Mouse (Mus musculus) midbrain, embryonic 13.5 days (tissue): ENCODE data around the gene Nfam1. TPM values are rescaled to one million over a fixed set of nuclear protein-coding genes. Genes with fewer than 3 reads are reported as not detected.
"Not testable (repeated sequence)": the region's sequence is repeated elsewhere in the genome, so short reads cannot be mapped to it uniquely, and the experiment has no call there.

Source experiments
- ATAC-seq: fragments of 200-750 bp; cut with Nextera tagmentation; 2 replicates; pipeline ENCODE4 v1.8.0; 2017; ENCODE audit warnings: mild to moderate bottlenecking, moderate TSS enrichment, moderate library complexity
- H3K27ac ChIP-seq: fragments of 300-500 bp; sonication (generic); 2 replicates; pipeline ENCODE4 v1.5.1; 2015; ENCODE audit warnings: inconsistent platforms, mild to moderate bottlenecking, moderate library complexity
- H3K27me3 ChIP-seq: fragments of 300-500 bp; sonication (generic); 2 replicates; pipeline ENCODE4 v1.6.1; 2015; ENCODE audit warnings: mild to moderate bottlenecking, inconsistent platforms
- H3K36me3 ChIP-seq: fragments of 300-500 bp; sonication (generic); 2 replicates; pipeline ENCODE4 v1.6.1; 2015; ENCODE audit warnings: mild to moderate bottlenecking, inconsistent platforms
- H3K4me1 ChIP-seq: fragments of 300-500 bp; sonication (generic); replicated peaks from 2 replicates; pipeline ENCODE4 v1.6.1; 2015; ENCODE audit warnings: inconsistent platforms
- H3K4me2 ChIP-seq: fragments of 300-500 bp; sonication (generic); replicated peaks from 2 replicates; pipeline ENCODE4 v1.6.1; 2015; ENCODE audit warnings: moderate library complexity, mild to moderate bottlenecking, inconsistent platforms
- H3K4me3 ChIP-seq: fragments of 300-500 bp; sonication (generic); replicated peaks from 2 replicates; pipeline ENCODE4 v1.5.1; 2015; ENCODE audit warnings: mild to moderate bottlenecking, inconsistent platforms
- H3K9ac ChIP-seq: fragments of 300-500 bp; sonication (generic); replicated peaks from 2 replicates; pipeline ENCODE4 v1.6.1; 2015; ENCODE audit warnings: mild to moderate bottlenecking, inconsistent platforms
- H3K9me3 ChIP-seq: fragments of 300-500 bp; sonication (generic); 2 replicates; pipeline ENCODE4 v1.6.1; 2016; ENCODE audit warnings: mild to moderate bottlenecking, inconsistent platforms
- WGBS: fragments of 180-500 bp; shearing (Covaris S2); methylation state at CpG from one replicate; pipeline ENCODE4 v1.1.7; 2015; 5-methylcytosine and 5-hydroxymethylcytosine counted together
- polyA plus RNA-seq: library from polyadenylated mRNA; unstranded; fragments of >200 nt; fragmentation: Nextera tagmentation; extraction: Ambion mirVana; gene quantifications from 2 replicates; pipeline ENCODE4 v1.2.1, GENCODE M21; 2015

The Nfam1 gene
- polyA plus RNA-seq, 1 experiment from 2014 or later, result 2.4 TPM

GRCm38 (mm10) chr15:83056378-83057083 is 23.4 kb upstream of the Nfam1 start:
- peaks cover 68% of the 10 kb centered on the region for H3K4me1 ChIP-seq

DNA sequence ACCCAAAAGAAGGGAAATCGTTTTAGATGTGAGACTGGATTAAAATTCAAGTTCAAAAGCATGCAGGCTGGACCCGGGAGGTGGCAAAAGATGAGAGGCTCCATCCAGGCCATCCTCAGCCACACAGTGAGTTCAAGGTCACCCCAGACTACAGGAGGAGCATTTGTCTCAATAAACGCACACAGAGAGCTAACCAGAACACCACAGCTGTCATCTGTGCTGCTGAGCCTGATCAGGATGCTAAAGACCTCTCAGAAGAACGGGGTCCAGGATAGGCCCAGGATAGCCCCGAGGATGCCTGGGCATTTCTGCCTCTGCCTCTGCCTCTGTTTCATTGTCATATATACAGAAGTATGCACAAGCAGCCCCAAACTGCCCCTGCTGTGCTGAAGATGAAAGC is 22.5 kb upstream of the Nfam1 start:
- ATAC-seq, result no peak
- Histone ChIP-seq H3K36me3 (no peaks in the 10 kb centered on the region), H3K27me3 (no peaks in the 10 kb centered on the region; the same call in 1 of the 2 replicates), H3K9ac (no peak overlapping the region), H3K9me3 (no peaks in the 10 kb centered on the region), H3K4me1 (peaks cover 64% of the 10 kb centered on the region), H3K4me2 (no peak overlapping the region), H3K4me3 (no peak overlapping the region), H3K27ac (peak overlapping the region; percentile 95)
- 30% methylated on average over 5 of the region's 5 CpGs for WGBS

More at GRCm38 (mm10) chr15:83056378-83057083, 23.4 kb upstream of the Nfam1 start:
- Histone ChIP-seq H3K27ac (peak overlapping the region; percentile 95), H3K27me3 (no peaks in the 10 kb centered on the region; the same call in 1 of the 2 replicates), H3K4me2 (peak overlapping the region; percentile 60), H3K36me3 (no peaks in the 10 kb centered on the region), H3K9ac (peak overlapping the region; percentile 66), H3K4me3 (peak overlapping the region; percentile 33), H3K9me3 (no peaks in the 10 kb centered on the region)
- 0% methylated on average over 29 of the region's 29 CpGs for WGBS
- peak; percentile 86 for ATAC-seq

- Histone ChIP-seq H3K4me3 (no peak overlapping the region), H3K36me3 (no peaks in the 10 kb centered on the region), H3K4me2 (no peak overlapping the region), H3K9ac (peak overlapping the region; percentile 19; the same call in 1 of the 2 replicates), H3K4me1 (peaks cover 46% of the 10 kb centered on the region), H3K27me3 (no peaks in the 10 kb centered on the region; the same call in 1 of the 2 replicates), H3K27ac (no peak overlapping the region), H3K9me3 (no peaks in the 10 kb centered on the region)
- WGBS, result 34% methylated on average over 11 of the region's 11 CpGs
- ATAC-seq, result no peak
Measured at GRCm38 (mm10) chr15:83053261-83053660, 20.2 kb upstream of the Nfam1 start.

- Histone ChIP-seq H3K4me3 (no peak overlapping the region), H3K27ac (peak overlapping the region; percentile 22; the same call in 1 of the 2 replicates), H3K27me3 (no peaks in the 10 kb centered on the region; the same call in 1 of the 2 replicates), H3K4me1 (peaks cover 44% of the 10 kb centered on the region), H3K4me2 (no peak overlapping the region), H3K36me3 (no peaks in the 10 kb centered on the region), H3K9ac (0 out of 2 replicates have a peak overlapping the region, but pooled peaks have one; percentile 19), H3K9me3 (no peaks in the 10 kb centered on the region)
- WGBS, result 60% methylated on average over 6 of the region's 6 CpGs
- no peak for ATAC-seq
Measured at GRCm38 (mm10) chr15:83052341-83053104, 19.4 kb upstream of the Nfam1 start.

- peaks cover 29% of the 10 kb centered on the region for H3K4me1 ChIP-seq
- no peak overlapping the region for H3K4me2 ChIP-seq
- no peaks in the 10 kb centered on the region for H3K36me3 ChIP-seq
- no peak overlapping the region for H3K27ac ChIP-seq
- H3K9ac ChIP-seq, result no peak overlapping the region
- ATAC-seq, result no peak
- WGBS, result 87% methylated on average over 7 of the region's 7 CpGs
- peaks cover 5% of the 10 kb centered on the region; the same call in 1 of the 2 replicates for H3K9me3 ChIP-seq
- H3K4me3 ChIP-seq, result no peak overlapping the region
- H3K27me3 ChIP-seq, result no peaks in the 10 kb centered on the region
Measured at GRCm38 (mm10) chr15:83046730-83047129, 13.6 kb upstream of the Nfam1 start.

DNA sequence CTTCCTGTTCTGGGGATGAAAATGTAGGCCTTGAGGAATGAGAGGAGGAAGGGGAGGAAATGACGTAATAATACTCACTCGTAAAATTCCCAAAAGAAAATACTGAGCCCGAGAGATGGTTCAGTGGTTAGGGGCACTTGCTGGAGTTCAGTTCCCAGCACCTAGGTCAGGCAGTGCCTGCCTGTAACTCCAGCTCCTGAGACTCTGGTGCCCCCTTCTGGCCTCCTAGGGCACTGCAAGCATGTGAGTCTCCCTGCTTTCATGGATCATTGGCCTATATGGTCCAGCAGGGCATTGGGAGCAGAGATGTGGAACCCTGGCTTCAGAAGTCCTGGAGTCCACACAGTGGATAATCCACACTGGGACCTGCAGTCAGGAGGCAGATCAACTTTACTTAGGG is 13.2 kb upstream of the Nfam1 start:
- Histone ChIP-seq H3K9ac (no peak overlapping the region), H3K27ac (no peak overlapping the region), H3K4me2 (no peak overlapping the region), H3K4me3 (no peak overlapping the region), H3K4me1 (peaks cover 28% of the 10 kb centered on the region), H3K27me3 (no peaks in the 10 kb centered on the region), H3K9me3 (peaks cover 5% of the 10 kb centered on the region; the same call in 1 of the 2 replicates), H3K36me3 (no peaks in the 10 kb centered on the region)
- ATAC-seq, result no peak
- 95% methylated on average over 3 of the region's 3 CpGs for WGBS

GRCm38 (mm10) chr15:83045565-83045964 is 12.5 kb upstream of the Nfam1 start:
- WGBS, result 93% methylated on average over 5 of the region's 5 CpGs
- not testable (repeated sequence) for H3K27ac ChIP-seq, ATAC-seq, H3K27me3 ChIP-seq, H3K36me3 ChIP-seq, H3K4me3 ChIP-seq, H3K9ac ChIP-seq, H3K9me3 ChIP-seq, H3K4me2 ChIP-seq
- H3K4me1 ChIP-seq, result peaks cover 28% of the 10 kb centered on the region

GRCm38 (mm10) chr15:83043362-83043708 is 10.2 kb upstream of the Nfam1 start:
- WGBS, result 63% methylated on average over 22 of the region's 22 CpGs
- 0 out of 2 replicates have a peak overlapping the region, but pooled peaks have one; percentile 32 for H3K9ac ChIP-seq
- no peak overlapping the region for H3K4me3 ChIP-seq
- peaks cover 18% of the 10 kb centered on the region for H3K27me3 ChIP-seq
- 0 out of 2 replicates have a peak, but pooled peaks have one; percentile 7 for ATAC-seq
- peaks cover 37% of the 10 kb centered on the region for H3K4me1 ChIP-seq
- H3K4me2 ChIP-seq, result peak overlapping the region; percentile 43
- peak overlapping the region; percentile 81 for H3K27ac ChIP-seq
- peaks cover 5% of the 10 kb centered on the region; the same call in 1 of the 2 replicates for H3K9me3 ChIP-seq
- no peaks in the 10 kb centered on the region for H3K36me3 ChIP-seq

GRCm38 (mm10) chr15:83042655-83043361 is 9.7 kb upstream of the Nfam1 start:
- Histone ChIP-seq H3K27ac (peak overlapping the region; percentile 81), H3K27me3 (peaks cover 18% of the 10 kb centered on the region), H3K4me1 (peaks cover 42% of the 10 kb centered on the region), H3K4me2 (peak overlapping the region; percentile 43), H3K4me3 (0 out of 2 replicates have a peak overlapping the region, but pooled peaks have one; percentile 2), H3K9ac (0 out of 2 replicates have a peak overlapping the region, but pooled peaks have one; percentile 32), H3K9me3 (peaks cover 5% of the 10 kb centered on the region; the same call in 1 of the 2 replicates), H3K36me3 (no peaks in the 10 kb centered on the region)
- peak; percentile 80 for ATAC-seq
- WGBS, result 2% methylated on average over 6 of the region's 6 CpGs

- no peak overlapping the region for H3K4me3 ChIP-seq
- peaks cover 51% of the 10 kb centered on the region for H3K4me1 ChIP-seq
- no peak for ATAC-seq
- no peaks in the 10 kb centered on the region for H3K36me3 ChIP-seq
- H3K27me3 ChIP-seq, result peaks cover 31% of the 10 kb centered on the region
- no peak overlapping the region; the same call in 1 of the 2 replicates for H3K9ac ChIP-seq
- 43% methylated on average over 2 of the region's 2 CpGs for WGBS
- no peaks in the 10 kb centered on the region for H3K9me3 ChIP-seq
- H3K27ac ChIP-seq, result no peak overlapping the region
- H3K4me2 ChIP-seq, result no peak overlapping the region
Measured at GRCm38 (mm10) chr15:83040156-83040555, 7.0 kb upstream of the Nfam1 start.

GRCm38 (mm10) chr15:83038812-83039211 is 5.7 kb upstream of the Nfam1 start:
- Histone ChIP-seq H3K9ac (no peak overlapping the region), H3K4me2 (no peak overlapping the region), H3K27me3 (peaks cover 34% of the 10 kb centered on the region), H3K36me3 (no peaks in the 10 kb centered on the region), H3K4me3 (no peak overlapping the region), H3K9me3 (no peaks in the 10 kb centered on the region), H3K4me1 (peaks cover 57% of the 10 kb centered on the region), H3K27ac (no peak overlapping the region)
- ATAC-seq, result no peak
- WGBS, result 70% methylated on average over 3 of the region's 3 CpGs
